Comparison of ENCODE assay signal across 31 mouse cellular contexts in genomic region chr13:90401496-90401895, GRCm38 (mm10).
"Had no signal": no experiment of that assay in that cellular context is flagged by ENCODE, and none has a peak within 500 bp of the region (broad histone marks: within the 10 kb centered on the region; RNA-seq: fewer than 3 reads in every experiment).

No protein-coding gene starts in this region.

- H3K9me3 ChIP-seq: limb, embryonic 10.5 days; limb, embryonic 12.5 days; limb, embryonic 13.5 days; limb, embryonic 15.5 days; liver, embryonic 12.5 days; liver, embryonic 13.5 days; liver, embryonic 15.5 days; lung, embryonic 15.5 days; midbrain, embryonic 10.5 days; midbrain, embryonic 12.5 days; midbrain, embryonic 13.5 days; midbrain, embryonic 15.5 days; neural tube, embryonic 12.5 days had no signal

- H3K36me3 ChIP-seq: limb, embryonic 10.5 days; limb, embryonic 12.5 days; limb, embryonic 13.5 days; limb, embryonic 15.5 days; liver, embryonic 12.5 days; liver, embryonic 13.5 days; liver, embryonic 15.5 days; lung, embryonic 15.5 days; midbrain, embryonic 10.5 days; midbrain, embryonic 12.5 days; midbrain, embryonic 13.5 days; midbrain, embryonic 15.5 days; neural tube, embryonic 12.5 days had no signal

- H3K4me2 ChIP-seq: limb, embryonic 12.5 days; limb, embryonic 13.5 days; limb, embryonic 15.5 days; liver, embryonic 11.5 days; liver, embryonic 12.5 days; liver, embryonic 13.5 days; liver, embryonic 15.5 days; lung, embryonic 14.5 days; lung, embryonic 15.5 days; midbrain, embryonic 12.5 days; midbrain, embryonic 13.5 days; midbrain, embryonic 15.5 days; neural tube, embryonic 12.5 days had no signal

- H3K27me3 ChIP-seq: limb, embryonic 12.5 days; limb, embryonic 13.5 days; limb, embryonic 15.5 days; liver, embryonic 12.5 days; liver, embryonic 13.5 days; liver, embryonic 15.5 days; lung, embryonic 15.5 days; megakaryocyte, embryonic 14.5 days; midbrain, embryonic 12.5 days; midbrain, embryonic 13.5 days; midbrain, embryonic 15.5 days; neural tube, embryonic 12.5 days had no signal

- H3K4me3 ChIP-seq: left cerebral cortex, adult 2 months; limb, embryonic 10.5 days; limb, embryonic 12.5 days; limb, embryonic 13.5 days; limb, embryonic 15.5 days; liver, embryonic 12.5 days; liver, embryonic 13.5 days; liver, embryonic 15.5 days; lung, embryonic 15.5 days; megakaryocyte, embryonic 14.5 days; midbrain, embryonic 10.5 days; midbrain, embryonic 12.5 days; midbrain, embryonic 13.5 days; midbrain, embryonic 15.5 days; myocyte; neural tube, embryonic 12.5 days had no signal

- ATAC-seq: liver, embryonic 12.5 days; liver, postnatal 0 days; lung, postnatal 0 days; midbrain, embryonic 13.5 days; midbrain, embryonic 15.5 days; midbrain, embryonic 16.5 days had no signal

- H3K27ac ChIP-seq: left cerebral cortex, adult 2 months; limb, embryonic 10.5 days; limb, embryonic 12.5 days; limb, embryonic 13.5 days; limb, embryonic 15.5 days; liver, embryonic 12.5 days; liver, embryonic 13.5 days; liver, embryonic 14.5 days; liver, embryonic 15.5 days; lung, embryonic 15.5 days; macrophage; midbrain, embryonic 10.5 days; midbrain, embryonic 12.5 days; midbrain, embryonic 13.5 days; midbrain, embryonic 15.5 days; neural tube, embryonic 12.5 days had no signal

- H3K4me1 ChIP-seq: limb, embryonic 10.5 days; limb, embryonic 12.5 days; limb, embryonic 13.5 days; limb, embryonic 15.5 days; liver, embryonic 12.5 days; liver, embryonic 13.5 days; liver, embryonic 15.5 days; lung, embryonic 15.5 days; megakaryocyte, embryonic 14.5 days; midbrain, embryonic 10.5 days; midbrain, embryonic 12.5 days; midbrain, embryonic 13.5 days; midbrain, embryonic 15.5 days; neural tube, embryonic 12.5 days had no signal

- H3K9ac ChIP-seq: limb, embryonic 12.5 days; limb, embryonic 13.5 days; limb, embryonic 15.5 days; liver, embryonic 12.5 days; liver, embryonic 13.5 days; liver, embryonic 14.5 days; liver, embryonic 15.5 days; liver, postnatal 0 days; lung, embryonic 14.5 days; lung, embryonic 15.5 days; midbrain, embryonic 12.5 days; midbrain, embryonic 13.5 days; midbrain, embryonic 15.5 days; neural tube, embryonic 12.5 days had no signal

- DNase-seq: left cerebral cortex, postnatal 4 days; liver; liver, embryonic 13.5 days; liver, postnatal 0 days; lung, adult 18-20 months; lung, adult 2 months; lung, embryonic 14.5 days; lung, postnatal 10 days; lung, postnatal 14 days; lung, postnatal 36 days; lung, postnatal 4 days had no signal
